Mouse (Mus musculus): Measurements from ENCODE around the gene Serbp1. TPM values are rescaled to one million over a fixed set of nuclear protein-coding genes. Genes with fewer than 3 reads are reported as not detected.

The Serbp1 gene
- polyA plus RNA-seq, 1 experiment = 22.0 TPM

DNA sequence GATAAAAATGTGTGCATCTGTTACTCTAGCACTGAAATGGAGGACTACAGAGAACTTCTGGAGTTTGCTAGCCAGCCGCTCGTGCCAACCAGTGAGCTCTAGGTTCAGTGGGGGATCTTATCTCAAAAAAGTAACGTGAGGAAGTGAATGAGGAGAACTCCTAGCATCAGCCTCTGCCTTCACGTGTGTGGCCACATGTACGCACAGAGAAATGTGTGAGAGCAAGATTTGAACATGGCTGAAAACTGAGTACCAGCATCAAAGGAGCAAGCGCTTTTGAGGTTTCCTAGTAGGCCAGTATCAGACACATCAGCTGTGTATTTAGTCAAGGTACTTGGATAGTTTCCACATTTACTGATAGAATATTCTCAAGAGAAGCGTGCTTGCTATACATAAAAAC, 27.0 kb downstream of the Serbp1 start:
- no peak overlapping the region for H3K4me3 ChIP-seq (ENCODE audit: low read depth, low read length)
- H3K36me3 ChIP-seq (ENCODE audit: control insufficient read depth, insufficient read depth, low read length) = no peaks in the 10 kb centered on the region
- H3K27ac ChIP-seq (ENCODE audit: insufficient read depth, low read depth, low read length) = no peak overlapping the region
- 88% methylated on average over 7 of the region's 7 CpGs for WGBS
- TF ChIP-seq POLR2A (IDR thresholded peaks at IDR 0.05; ENCODE audit: low read depth, low read length) (no peak), CTCF (IDR thresholded peaks at IDR 0.05; ENCODE audit: extremely low read depth, insufficient read length, insufficient replicate concordance, low read depth, low read length) (no peak)
- no peaks in the 10 kb centered on the region for H3K4me1 ChIP-seq (ENCODE audit: control insufficient read depth, insufficient read depth, insufficient read length, low read length)
- H3K27me3 ChIP-seq (ENCODE audit: control insufficient read depth, insufficient read depth, low read length) = no peaks in the 10 kb centered on the region

DNA sequence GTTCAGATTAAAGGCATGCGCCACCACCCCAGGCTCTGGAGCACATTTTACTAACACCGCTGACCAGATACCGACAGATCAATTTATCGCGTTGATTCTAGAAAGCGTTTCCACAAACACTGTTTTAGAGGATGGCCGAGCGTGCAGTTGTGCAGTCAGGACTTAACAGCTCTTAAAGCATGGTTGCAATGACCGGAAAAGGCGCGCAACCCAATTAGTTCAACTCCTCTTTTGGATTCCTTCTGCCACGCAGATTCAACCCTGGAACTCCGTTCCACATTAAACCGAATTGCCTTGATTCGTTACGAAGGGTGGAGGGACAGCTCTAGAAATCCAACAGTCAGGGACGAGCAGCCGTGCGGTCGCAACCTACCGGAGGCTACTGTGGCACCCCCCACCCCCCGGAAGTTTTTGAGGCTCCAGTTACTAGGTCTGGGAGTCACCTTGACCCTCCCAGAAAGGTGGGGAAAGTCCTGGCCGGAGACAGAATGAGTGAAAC, 28.2 kb downstream of the Serbp1 start:
- H3K36me3 ChIP-seq (ENCODE audit: control insufficient read depth, insufficient read depth, low read length) = no peaks in the 10 kb centered on the region
- H3K4me1 ChIP-seq (ENCODE audit: control insufficient read depth, insufficient read depth, insufficient read length, low read length) = no peaks in the 10 kb centered on the region
- H3K27me3 ChIP-seq (ENCODE audit: control insufficient read depth, insufficient read depth, low read length) = no peaks in the 10 kb centered on the region
- TF ChIP-seq POLR2A (IDR thresholded peaks at IDR 0.05; ENCODE audit: low read depth, low read length) (no peak), CTCF (IDR thresholded peaks at IDR 0.05; ENCODE audit: extremely low read depth, insufficient read length, insufficient replicate concordance, low read depth, low read length) (no peak)
- H3K27ac ChIP-seq (ENCODE audit: insufficient read depth, low read depth, low read length) = peak overlapping the region; percentile 83
- under 1% methylated on average over 23 of the region's 23 CpGs for WGBS
- H3K4me3 ChIP-seq (ENCODE audit: low read depth, low read length) = peak overlapping the region; percentile 70

DNA sequence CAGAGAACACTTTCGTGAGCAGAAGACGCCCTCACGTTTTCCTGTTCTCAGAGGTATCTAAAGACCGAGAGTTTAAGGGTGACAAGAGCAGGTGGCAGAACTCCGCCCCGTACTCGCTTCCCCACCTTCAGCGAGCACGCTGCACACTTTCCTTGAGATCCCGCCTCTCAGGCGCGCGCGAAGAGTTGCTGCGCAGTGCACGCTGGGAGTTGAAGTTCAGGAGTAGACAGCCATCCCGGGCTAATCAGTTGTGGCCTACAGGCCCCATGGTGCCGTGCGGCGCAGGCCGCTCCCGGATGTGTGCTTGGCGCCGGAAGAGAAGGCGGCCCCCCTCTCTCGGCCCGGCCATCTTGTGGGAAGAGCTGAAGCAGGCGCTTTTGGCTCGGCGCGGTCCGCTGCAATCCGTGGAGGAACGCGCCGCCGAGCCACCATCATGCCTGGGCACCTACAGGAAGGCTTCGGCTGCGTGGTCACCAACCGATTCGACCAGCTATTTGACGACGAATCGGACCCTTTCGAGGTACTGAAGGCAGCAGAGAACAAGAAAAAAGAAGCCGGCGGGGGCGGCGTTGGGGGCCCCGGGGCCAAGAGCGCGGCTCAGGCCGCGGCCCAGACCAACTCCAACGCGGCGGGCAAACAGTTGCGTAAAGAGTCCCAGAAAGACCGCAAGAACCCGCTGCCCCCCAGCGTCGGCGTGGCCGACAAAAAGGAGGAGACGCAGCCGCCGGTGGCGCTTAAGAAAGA, 28.9 kb downstream of the Serbp1 start:
- Histone ChIP-seq H3K36me3 (ENCODE audit: control insufficient read depth, insufficient read depth, low read length) (peaks cover 5% of the 10 kb centered on the region), H3K4me3 (ENCODE audit: low read depth, low read length) (peak overlapping the region; percentile 89), H3K27me3 (ENCODE audit: control insufficient read depth, insufficient read depth, low read length) (no peaks in the 10 kb centered on the region), H3K27ac (ENCODE audit: insufficient read depth, low read depth, low read length) (peak overlapping the region; percentile 83), H3K4me1 (ENCODE audit: control insufficient read depth, insufficient read depth, insufficient read length, low read length) (no peaks in the 10 kb centered on the region)
- no peak for TF ChIP-seq CTCF (IDR thresholded peaks at IDR 0.05; ENCODE audit: extremely low read depth, insufficient read length, insufficient replicate concordance, low read depth, low read length)
- TF ChIP-seq POLR2A (IDR thresholded peaks at IDR 0.05; ENCODE audit: low read depth, low read length) = peak; percentile 80
- WGBS = under 1% methylated on average over 68 of the region's 68 CpGs

DNA sequence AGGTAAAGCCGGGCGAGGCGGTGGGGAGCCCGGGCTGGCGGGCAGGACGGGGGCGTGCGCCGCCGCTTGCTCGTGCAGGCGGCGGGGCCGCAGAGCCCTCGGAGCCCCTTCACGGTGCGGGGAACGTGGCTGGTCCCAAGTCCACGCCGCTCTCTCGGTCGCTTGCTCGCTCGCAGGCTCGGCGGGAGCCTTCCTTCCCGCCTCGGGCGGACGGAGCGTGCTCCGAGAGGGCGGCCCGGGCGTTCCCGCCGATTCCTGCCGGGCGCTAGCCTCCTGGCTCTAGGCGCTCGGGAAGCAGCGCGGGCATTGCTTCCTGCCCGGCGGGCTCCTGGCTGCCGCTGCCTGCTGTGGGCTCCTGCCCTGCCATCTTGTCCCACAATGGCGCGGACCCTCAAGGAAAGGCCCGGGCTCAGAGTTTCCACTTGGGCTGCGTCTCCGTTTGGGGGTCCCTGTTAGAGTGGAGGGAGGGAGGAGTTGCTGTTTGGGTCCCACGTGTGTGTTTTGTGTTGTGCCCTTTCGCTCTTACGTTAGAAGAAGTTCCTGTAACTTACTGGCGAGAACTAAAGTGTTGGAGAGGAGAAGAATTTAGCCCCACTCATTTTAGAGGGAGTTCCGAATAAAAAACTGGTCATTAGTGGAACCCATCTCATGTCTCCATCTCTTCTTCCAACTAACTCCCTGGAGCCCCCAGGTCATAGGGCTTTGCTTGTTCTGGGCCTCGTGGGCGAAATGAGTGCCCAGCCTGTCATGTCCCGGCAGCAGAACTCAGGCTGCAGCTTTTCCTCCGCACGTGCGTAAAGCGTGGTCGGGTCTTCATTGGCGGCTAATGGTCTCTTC, 29.6 kb downstream of the Serbp1 start:
- TF ChIP-seq POLR2A (IDR thresholded peaks at IDR 0.05; ENCODE audit: low read depth, low read length) = no peak
- no peak for TF ChIP-seq CTCF (IDR thresholded peaks at IDR 0.05; ENCODE audit: extremely low read depth, insufficient read length, insufficient replicate concordance, low read depth, low read length)
- Histone ChIP-seq H3K36me3 (ENCODE audit: control insufficient read depth, insufficient read depth, low read length) (peaks cover 7% of the 10 kb centered on the region), H3K27me3 (ENCODE audit: control insufficient read depth, insufficient read depth, low read length) (no peaks in the 10 kb centered on the region), H3K4me1 (ENCODE audit: control insufficient read depth, insufficient read depth, insufficient read length, low read length) (no peaks in the 10 kb centered on the region), H3K4me3 (ENCODE audit: low read depth, low read length) (peak overlapping the region; percentile 89), H3K27ac (ENCODE audit: insufficient read depth, low read depth, low read length) (peak overlapping the region; percentile 26)
- WGBS = under 1% methylated on average over 65 of the region's 65 CpGs

DNA sequence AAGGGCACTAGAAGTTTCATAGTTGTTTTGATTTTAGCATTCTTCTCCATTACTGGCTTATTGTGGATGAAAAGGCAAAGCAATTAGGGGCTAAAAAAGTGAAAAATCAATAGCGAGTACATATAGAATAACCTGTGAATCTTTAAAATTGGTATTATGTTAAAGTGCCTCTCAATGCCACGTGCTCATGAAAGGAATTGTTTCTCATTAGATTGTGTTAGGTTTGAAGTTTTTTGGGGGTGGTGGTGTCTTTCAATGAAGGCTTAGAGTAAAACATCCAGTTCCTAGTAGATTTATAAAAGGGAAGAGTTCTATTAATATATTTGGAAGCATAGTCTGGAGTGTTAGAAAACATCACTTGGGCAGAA, 30.3 kb downstream of the Serbp1 start:
- Histone ChIP-seq H3K36me3 (ENCODE audit: control insufficient read depth, insufficient read depth, low read length) (peaks cover 11% of the 10 kb centered on the region), H3K4me3 (ENCODE audit: low read depth, low read length) (peak overlapping the region; percentile 89), H3K27ac (ENCODE audit: insufficient read depth, low read depth, low read length) (no peak overlapping the region), H3K27me3 (ENCODE audit: control insufficient read depth, insufficient read depth, low read length) (no peaks in the 10 kb centered on the region), H3K4me1 (ENCODE audit: control insufficient read depth, insufficient read depth, insufficient read length, low read length) (no peaks in the 10 kb centered on the region)
- TF ChIP-seq POLR2A (IDR thresholded peaks at IDR 0.05; ENCODE audit: low read depth, low read length) = no peak
- TF ChIP-seq CTCF (IDR thresholded peaks at IDR 0.05; ENCODE audit: extremely low read depth, insufficient read length, insufficient replicate concordance, low read depth, low read length) = no peak
- WGBS = under 1% methylated on average over 2 of the region's 2 CpGs

DNA sequence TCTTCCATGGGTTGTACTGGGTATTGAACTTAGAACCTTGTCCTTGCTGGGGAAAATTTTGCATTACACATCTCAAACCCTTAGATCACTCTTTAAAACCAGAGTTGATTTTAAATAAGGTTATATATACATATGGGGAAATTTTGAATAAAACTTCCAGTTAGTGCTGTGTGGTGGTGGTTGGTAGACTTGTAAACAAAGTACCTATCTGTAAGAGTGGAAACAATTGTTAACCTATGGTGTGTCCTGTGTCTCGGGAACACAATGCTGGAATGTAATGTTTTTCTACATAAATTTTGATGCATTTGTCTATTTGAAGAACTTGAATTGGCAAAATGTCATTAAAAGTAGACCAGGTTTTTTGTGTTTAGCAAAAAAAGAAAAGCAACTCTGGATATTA, 31.0 kb downstream of the Serbp1 start:
- Histone ChIP-seq H3K4me1 (ENCODE audit: control insufficient read depth, insufficient read depth, insufficient read length, low read length) (no peaks in the 10 kb centered on the region), H3K27ac (ENCODE audit: insufficient read depth, low read depth, low read length) (no peak overlapping the region), H3K4me3 (ENCODE audit: low read depth, low read length) (no peak overlapping the region), H3K27me3 (ENCODE audit: control insufficient read depth, insufficient read depth, low read length) (no peaks in the 10 kb centered on the region), H3K36me3 (ENCODE audit: control insufficient read depth, insufficient read depth, low read length) (peaks cover 15% of the 10 kb centered on the region)
- TF ChIP-seq CTCF (IDR thresholded peaks at IDR 0.05; ENCODE audit: extremely low read depth, insufficient read length, insufficient replicate concordance, low read depth, low read length) (no peak), POLR2A (IDR thresholded peaks at IDR 0.05; ENCODE audit: low read depth, low read length) (no peak)
- WGBS = 9% methylated on average over 1 of the region's 1 CpGs

DNA sequence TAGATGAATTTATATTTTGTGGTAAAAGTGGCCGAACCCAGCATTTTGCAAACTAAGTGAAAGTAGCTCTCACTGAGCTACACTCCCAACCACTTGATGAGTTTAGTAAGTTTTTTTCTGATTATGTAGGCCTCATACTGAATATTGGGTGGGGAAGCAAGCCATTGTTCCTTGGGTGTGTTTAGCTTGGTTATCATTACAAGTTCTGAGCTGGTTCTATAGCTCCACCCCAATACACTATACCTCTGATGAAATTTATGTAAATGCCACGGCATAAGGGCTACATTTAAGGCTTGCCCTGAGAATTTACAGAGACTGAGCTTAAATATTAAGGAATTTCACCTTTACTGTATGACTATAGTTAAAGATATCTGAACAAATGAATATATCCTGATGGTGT, 31.5 kb downstream of the Serbp1 start:
- TF ChIP-seq POLR2A (IDR thresholded peaks at IDR 0.05; ENCODE audit: low read depth, low read length) (no peak), CTCF (IDR thresholded peaks at IDR 0.05; ENCODE audit: extremely low read depth, insufficient read length, insufficient replicate concordance, low read depth, low read length) (no peak)
- WGBS = 6% methylated on average over 2 of the region's 2 CpGs
- H3K27ac ChIP-seq (ENCODE audit: insufficient read depth, low read depth, low read length) = no peak overlapping the region
- H3K4me3 ChIP-seq (ENCODE audit: low read depth, low read length) = no peak overlapping the region
- H3K27me3 ChIP-seq (ENCODE audit: control insufficient read depth, insufficient read depth, low read length) = no peaks in the 10 kb centered on the region
- peaks cover 15% of the 10 kb centered on the region for H3K36me3 ChIP-seq (ENCODE audit: control insufficient read depth, insufficient read depth, low read length)
- H3K4me1 ChIP-seq (ENCODE audit: control insufficient read depth, insufficient read depth, insufficient read length, low read length) = no peaks in the 10 kb centered on the region

All from small intestine, adult 2 months (tissue).